Mouse (Mus musculus): Measurements from ENCODE around the gene Rrp7a. TPM values are rescaled to one million over a fixed set of nuclear protein-coding genes. Genes with fewer than 3 reads are reported as not detected.

Rrp7a gene
- 100 to 1,000 TPM; 147 to 159 TPM for total RNA-seq (2021)
- long read RNA-seq, experiment 1, full-length matches to known transcripts, result 142 of 162 reads
- long read RNA-seq, experiment 1, partial matches to known transcripts, result 6 of 162 reads
- long read RNA-seq, experiment 1, other reads (novel, unspliced or antisense), result 14 of 162 reads
- long read RNA-seq, experiment 2, full-length matches to known transcripts, result 107 of 120 reads
- long read RNA-seq, experiment 2, partial matches to known transcripts, result 3 of 120 reads
- long read RNA-seq, experiment 2, other reads (novel, unspliced or antisense), result 10 of 120 reads

GRCm38 (mm10) chr15:83122566-83123145, at the start of gene Rrp7a:
Rrp7a (minus strand) TSS chr15:83122801.
- peak; percentile 92 to 96 for DNase-seq (ENCODE audit: extremely low spot score in 1 of 2, low spot score in 2 of 2)
- TF ChIP-seq CTCF (IDR thresholded peaks at IDR 0.05), result no peak
- Histone ChIP-seq H3K27ac (peak within 1 kb of the TSS; percentile 88), H3K4me3 (peak within 1 kb of the TSS; percentile 94)
- intact Hi-C loops (cut with DNase I), result loop anchor here (1.0 kb wide), 1 partner anchor 27 kb away; the partner anchor contains the start of gene Poldip3

- intact Hi-C loops (cut with DNase I), result loop anchor here (2.0 to 5.0 kb wide), 2 partner anchors 23 to 35 kb away; partner anchors contain the start of gene Poldip3
- DNase-seq (ENCODE audit: extremely low spot score in 1 of 2, low spot score in 2 of 2), result peak; percentile 96 to 97
- peak overlapping the region; percentile 86 for H3K4me3 ChIP-seq
- peak; percentile 43 for TF ChIP-seq CTCF (IDR thresholded peaks at IDR 0.05)
- H3K27ac ChIP-seq, result peak overlapping the region; percentile 94
Observed at GRCm38 (mm10) chr15:83171712-83172481, 49.3 kb upstream of the Rrp7a start.

- no peak for DNase-seq (ENCODE audit: extremely low spot score in 1 of 2, low spot score in 2 of 2)
- intact Hi-C loops (cut with DNase I), result loop anchor here (5.0 kb wide), 1 partner anchor 36 kb away; no protein-coding TSS in a partner anchor
- no peak overlapping the region for H3K27ac ChIP-seq
- TF ChIP-seq CTCF (IDR thresholded peaks at IDR 0.05), result no peak
- H3K4me3 ChIP-seq, result peak overlapping the region; percentile 86
Observed at GRCm38 (mm10) chr15:83170956-83171659, 48.5 kb upstream of the Rrp7a start.

GRCm38 (mm10) chr15:83169772-83170722, 47.4 kb upstream of the Rrp7a start:
- no peak for TF ChIP-seq CTCF (IDR thresholded peaks at IDR 0.05)
- no peak overlapping the region; the same call in 1 of the 2 replicates for H3K27ac ChIP-seq
- intact Hi-C loops (cut with DNase I), result loop anchor here (5.0 kb wide), 1 partner anchor 37 kb away; no protein-coding TSS in a partner anchor
- no peak for DNase-seq (ENCODE audit: extremely low spot score in 1 of 2, low spot score in 2 of 2)
- H3K4me3 ChIP-seq, result no peak overlapping the region

- no peak for DNase-seq (ENCODE audit: extremely low spot score in 1 of 2, low spot score in 2 of 2)
- no peak for TF ChIP-seq CTCF (IDR thresholded peaks at IDR 0.05)
- H3K27ac ChIP-seq, result no peak overlapping the region
- intact Hi-C loops (cut with DNase I), result no loop called here
- no peak overlapping the region for H3K4me3 ChIP-seq
Observed at GRCm38 (mm10) chr15:83168875-83169771, 46.5 kb upstream of the Rrp7a start.

- intact Hi-C loops (cut with DNase I), result no loop called here
- Histone ChIP-seq H3K27ac (no peak overlapping the region), H3K4me3 (no peak overlapping the region)
- no peak for TF ChIP-seq CTCF (IDR thresholded peaks at IDR 0.05)
- DNase-seq (ENCODE audit: extremely low spot score in 1 of 2, low spot score in 2 of 2), result no peak
Observed at GRCm38 (mm10) chr15:83168311-83168710, 45.7 kb upstream of the Rrp7a start.

GRCm38 (mm10) chr15:83167550-83168065, 45.0 kb upstream of the Rrp7a start:
- no peak overlapping the region for H3K4me3 ChIP-seq
- no peak overlapping the region for H3K27ac ChIP-seq
- no peak for DNase-seq (ENCODE audit: extremely low spot score in 1 of 2, low spot score in 2 of 2)
- TF ChIP-seq CTCF (IDR thresholded peaks at IDR 0.05), result no peak
- intact Hi-C loops (cut with DNase I), result no loop called here

GRCm38 (mm10) chr15:83167126-83167525, 44.5 kb upstream of the Rrp7a start:
- no peak for TF ChIP-seq CTCF (IDR thresholded peaks at IDR 0.05)
- intact Hi-C loops (cut with DNase I), result no loop called here
- Histone ChIP-seq H3K4me3 (no peak overlapping the region), H3K27ac (no peak overlapping the region)
- no peak for DNase-seq (ENCODE audit: extremely low spot score in 1 of 2, low spot score in 2 of 2)

- intact Hi-C loops (cut with DNase I), result no loop called here
- Histone ChIP-seq H3K27ac (no peak overlapping the region), H3K4me3 (no peak overlapping the region)
- no peak for TF ChIP-seq CTCF (IDR thresholded peaks at IDR 0.05)
- DNase-seq (ENCODE audit: extremely low spot score in 1 of 2, low spot score in 2 of 2), result no peak
Observed at GRCm38 (mm10) chr15:83166642-83167041, 44.0 kb upstream of the Rrp7a start.
